Mouse (Mus musculus) olfactory bulb, adult 2 months (tissue): ENCODE data around the gene Padi3.

ENCODE experiments used
- CTCF ChIP-seq: fragments of 200-500 bp; IDR thresholded peaks from 2 replicates; pipeline ENCODE4 v1.5.1; 2012; ENCODE audit warnings: low read depth, mild to moderate bottlenecking, low read length, moderate library complexity; ENCODE audit not compliant: insufficient read depth
- POLR2A ChIP-seq: fragments of 200-500 bp; IDR thresholded peaks from 2 replicates; pipeline ENCODE4 v1.6.1; 2012; ENCODE audit warnings: mild to moderate bottlenecking, low read depth, low read length, moderate library complexity; ENCODE audit not compliant: insufficient read depth

DNA sequence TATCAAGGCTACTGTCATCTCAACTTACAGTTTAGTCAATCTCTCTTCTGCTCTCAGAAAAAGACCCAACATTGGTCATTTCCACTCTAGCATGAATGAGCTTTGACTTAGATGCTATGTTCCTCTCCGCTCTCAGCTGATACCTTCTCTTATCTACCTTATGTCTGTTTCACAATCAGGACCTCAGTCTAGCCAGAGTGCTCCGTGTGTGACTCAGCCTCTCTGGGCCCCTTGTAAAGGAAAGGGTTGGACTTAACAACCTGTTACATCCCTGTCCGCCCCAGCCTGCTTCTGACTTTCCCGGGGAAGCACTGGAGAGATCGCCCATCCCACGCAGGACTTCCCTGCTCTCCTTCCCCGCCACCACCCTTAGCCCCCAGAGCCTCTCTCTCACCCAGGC is 17.9 kb downstream of the Padi3 start:
- no peak for TF ChIP-seq CTCF
- TF ChIP-seq POLR2A = no peak
